Mouse (Mus musculus) thymus, adult 18-20 months (tissue): Measurements from ENCODE around the gene Kcnc3.

ENCODE experiments used
- DNase-seq, 2 experiments: peaks; one replicate each; pipeline ENCODE4 v3.0.0; 2022; ENCODE audit warnings: mixed read lengths in 2 of 2

The Kcnc3 gene

DNA sequence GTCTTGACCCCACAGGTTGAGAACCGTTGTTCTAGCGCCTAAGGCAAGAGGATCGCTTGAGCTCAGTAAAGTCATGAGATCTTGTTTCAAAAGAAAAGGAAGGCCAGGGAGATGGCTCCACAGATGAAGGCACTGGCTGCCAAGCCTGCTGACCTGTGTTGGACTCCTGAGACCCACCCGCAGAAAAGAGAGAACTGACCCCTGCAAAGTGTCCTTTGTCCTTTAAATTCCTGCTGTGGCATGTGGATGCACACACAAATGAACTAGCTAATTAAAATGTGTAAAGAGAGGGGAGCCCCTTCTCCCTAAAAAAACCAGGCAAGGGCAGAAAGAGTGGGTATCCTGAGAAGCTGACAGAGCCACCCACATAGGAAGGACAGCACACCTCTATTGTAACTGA lies 18.7 kb upstream of the Kcnc3 start:
- no peak for DNase-seq

DNA sequence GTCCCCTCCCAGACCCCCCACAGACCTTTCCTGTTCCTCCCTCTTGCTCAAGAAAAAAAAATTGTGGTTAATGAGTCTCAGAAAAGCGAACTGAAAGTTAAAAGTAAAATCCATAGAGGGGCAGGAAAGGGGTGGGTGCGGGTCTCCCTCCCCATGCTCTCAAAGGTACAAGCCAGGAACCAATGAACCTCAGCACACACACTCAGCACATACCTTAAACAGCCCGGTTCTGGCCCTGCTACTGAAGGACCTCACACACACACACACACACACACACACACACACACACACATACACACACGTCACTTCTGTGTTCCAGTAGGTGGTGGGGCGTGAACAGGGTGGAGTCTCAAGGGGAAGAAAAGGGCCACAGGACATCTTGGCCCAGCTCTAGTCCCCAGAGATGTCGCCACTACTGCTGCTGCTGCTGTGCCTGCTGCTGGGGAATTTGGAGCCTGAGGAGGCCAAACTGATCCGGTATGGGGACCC lies 18.2 kb upstream of the Kcnc3 start, which contains the start of gene Napsa:
Napsa (plus strand) TSS at position 168 of the 489 bp plus-strand sequence.
- DNase-seq: peak in 1 of 2 experiments; percentile 23

DNA sequence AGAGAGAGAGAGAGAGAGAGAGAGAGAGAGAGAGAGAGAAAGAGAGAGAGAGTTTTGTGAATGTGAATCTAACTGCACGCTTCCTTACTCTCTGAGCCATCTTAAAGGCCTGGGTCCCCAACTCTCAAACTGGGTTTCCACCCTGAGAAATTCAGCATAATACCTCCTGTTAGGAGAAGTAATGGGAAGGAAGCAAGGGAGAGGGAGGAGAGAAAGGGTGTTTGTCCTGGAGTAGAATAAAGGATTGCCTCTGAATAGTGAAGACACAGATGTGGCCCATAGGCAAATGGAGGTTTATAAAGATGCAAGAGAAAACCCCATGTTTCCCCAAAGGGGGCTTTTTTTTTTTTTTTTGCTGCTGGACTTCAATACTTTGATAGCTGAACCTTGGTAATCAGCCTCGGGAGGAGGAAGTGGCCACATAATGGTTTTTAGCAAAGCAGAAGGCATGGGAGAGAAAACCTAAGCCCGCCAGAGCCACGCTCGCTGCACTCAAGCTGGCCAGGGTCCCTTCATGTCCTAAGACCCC lies 17.4 kb upstream of the Kcnc3 start:
- no peak for DNase-seq

DNA sequence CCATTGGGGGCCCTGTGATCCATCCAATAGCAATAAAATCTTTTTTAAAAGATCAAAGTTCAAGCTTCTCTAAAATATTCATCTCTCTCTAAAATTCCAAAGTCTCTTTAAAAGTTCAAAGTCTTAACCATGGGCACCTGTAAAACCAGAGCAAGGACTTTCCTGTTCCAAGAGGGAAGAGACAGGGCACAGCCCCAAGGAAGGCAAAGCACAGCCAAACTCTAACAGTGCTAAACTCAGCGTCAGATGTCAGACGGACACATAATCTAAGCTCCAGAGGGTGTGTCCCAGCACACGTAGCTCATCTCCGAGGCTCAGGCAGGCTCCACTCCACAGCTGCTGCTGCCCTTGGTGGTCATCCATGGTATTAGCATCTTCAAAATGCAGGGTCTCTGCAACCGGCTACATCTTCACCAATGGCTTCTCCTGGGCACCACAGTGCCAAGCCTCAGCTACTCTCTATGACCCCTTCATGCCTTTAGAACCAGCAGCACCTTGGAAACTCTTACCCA lies 14.1 kb upstream of the Kcnc3 start:
- DNase-seq: no peak

DNA sequence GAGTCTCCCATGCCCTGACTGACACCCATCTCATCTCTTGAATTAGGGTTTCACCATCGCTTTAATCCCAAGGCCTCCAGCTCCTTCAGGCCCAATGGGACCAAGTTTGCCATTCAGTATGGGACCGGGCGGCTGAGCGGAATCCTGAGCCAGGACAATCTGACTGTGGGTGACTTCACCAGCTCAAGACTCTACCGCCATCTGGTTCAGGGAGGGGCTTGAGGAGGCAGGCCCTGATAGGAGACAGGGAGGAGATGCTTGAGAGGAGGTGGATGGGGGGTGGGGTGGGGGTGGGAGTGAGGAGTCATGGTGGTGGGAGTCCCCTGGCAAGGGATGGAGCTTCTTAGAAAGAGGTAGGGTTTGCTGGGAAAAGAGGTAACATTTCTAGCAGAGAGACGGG lies 8.8 kb upstream of the Kcnc3 start:
- no peak for DNase-seq

DNA sequence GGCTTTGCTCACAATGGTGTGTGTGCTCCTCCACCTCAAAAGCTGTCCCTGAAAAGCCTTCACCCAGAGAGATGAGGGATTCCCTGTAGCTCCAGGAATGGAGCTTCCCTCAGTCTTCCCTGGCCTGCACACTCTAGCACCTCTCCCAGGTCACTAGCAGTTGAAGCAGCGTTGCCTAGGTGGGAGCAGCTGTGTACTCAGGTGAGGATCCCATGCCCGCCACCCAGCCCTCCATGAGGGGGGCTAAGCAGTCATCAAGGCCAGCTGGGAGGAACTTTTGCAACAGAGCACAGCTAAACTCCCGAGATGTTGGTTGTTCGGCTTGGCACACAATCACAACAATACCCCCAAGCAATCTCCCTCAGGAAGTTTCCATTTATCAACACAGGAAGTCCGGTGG lies 7.8 kb upstream of the Kcnc3 start:
- DNase-seq: no peak

DNA sequence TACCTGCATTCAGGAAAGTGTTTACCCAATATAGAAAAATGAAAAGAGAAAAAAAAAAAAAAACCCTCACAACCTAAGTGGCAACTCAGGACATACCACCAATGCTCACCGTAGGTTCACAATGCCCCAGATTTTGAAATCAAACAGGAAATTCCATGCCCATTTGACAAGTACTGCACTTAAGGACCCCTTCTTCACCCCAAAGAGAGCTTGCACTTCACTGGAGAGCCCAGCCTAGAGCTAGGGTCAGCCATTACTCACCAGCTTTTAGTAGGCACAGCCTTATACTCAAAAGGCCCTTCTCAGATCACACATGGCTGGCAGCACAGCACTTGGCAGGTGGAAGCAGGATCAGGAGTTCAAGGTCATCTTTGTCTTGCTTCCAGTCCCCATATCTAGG lies 7.3 kb upstream of the Kcnc3 start:
- DNase-seq: no peak

DNA sequence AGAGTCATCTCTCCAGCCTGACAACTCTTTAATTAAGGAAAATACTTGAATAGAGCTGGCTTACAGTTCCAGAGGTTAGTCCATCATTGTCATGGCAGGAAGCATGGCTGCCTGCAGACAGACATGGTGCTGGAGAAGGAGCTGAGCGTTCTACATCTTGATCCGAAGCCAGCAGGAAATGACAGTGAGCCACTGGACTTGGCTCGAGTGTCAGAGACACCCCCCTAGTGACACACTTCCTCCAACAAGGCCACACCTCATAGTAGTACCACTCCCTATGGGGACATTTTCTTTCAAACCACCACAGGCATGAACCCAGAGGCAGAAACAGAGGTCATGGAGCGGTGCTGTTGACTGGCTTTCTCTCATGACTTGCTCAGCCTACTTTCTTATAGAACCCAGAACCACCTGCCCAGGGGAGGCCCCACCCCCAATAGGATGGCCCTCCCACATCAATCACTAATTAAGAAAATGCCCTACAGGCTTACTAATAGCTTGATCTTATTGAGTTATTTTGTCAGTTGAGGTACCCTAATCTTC lies 6.1 kb upstream of the Kcnc3 start:
- no peak for DNase-seq

DNA sequence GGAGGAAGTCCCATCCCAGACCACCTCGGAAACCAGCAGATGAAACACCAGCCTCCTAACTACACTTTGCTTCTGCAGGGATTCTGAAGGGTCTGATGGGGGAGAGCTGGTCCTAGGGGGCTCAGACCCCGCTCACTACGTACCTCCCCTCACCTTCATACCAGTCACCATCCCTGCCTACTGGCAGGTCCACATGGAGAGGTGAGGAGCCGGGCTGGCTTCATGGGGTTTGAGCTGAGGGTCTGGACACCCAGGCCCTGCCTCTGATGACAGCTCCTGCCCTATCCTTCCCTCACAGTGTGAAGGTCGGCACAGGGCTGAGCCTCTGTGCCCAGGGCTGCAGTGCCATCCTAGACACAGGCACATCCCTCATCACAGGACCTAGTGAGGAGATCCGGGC lies 5.5 kb upstream of the Kcnc3 start:
- DNase-seq: no peak

DNA sequence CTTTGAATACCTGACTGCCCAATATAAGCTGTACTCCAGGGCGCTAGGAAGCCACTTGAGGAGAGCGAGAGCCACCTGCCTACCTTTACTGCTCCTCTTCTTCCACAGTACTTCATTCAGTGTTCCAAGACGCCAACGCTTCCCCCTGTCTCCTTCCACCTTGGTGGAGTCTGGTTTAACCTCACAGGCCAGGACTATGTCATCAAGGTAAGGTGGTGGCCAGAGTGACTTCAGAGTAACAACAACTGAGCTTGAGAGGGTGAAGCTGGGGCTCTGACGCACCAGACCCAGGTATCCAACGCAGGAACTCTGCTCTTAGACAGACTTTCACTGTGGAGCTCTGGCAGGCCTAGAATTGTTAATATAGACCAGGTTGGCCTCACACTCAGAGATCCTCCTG lies 4.9 kb upstream of the Kcnc3 start:
- DNase-seq: no peak

DNA sequence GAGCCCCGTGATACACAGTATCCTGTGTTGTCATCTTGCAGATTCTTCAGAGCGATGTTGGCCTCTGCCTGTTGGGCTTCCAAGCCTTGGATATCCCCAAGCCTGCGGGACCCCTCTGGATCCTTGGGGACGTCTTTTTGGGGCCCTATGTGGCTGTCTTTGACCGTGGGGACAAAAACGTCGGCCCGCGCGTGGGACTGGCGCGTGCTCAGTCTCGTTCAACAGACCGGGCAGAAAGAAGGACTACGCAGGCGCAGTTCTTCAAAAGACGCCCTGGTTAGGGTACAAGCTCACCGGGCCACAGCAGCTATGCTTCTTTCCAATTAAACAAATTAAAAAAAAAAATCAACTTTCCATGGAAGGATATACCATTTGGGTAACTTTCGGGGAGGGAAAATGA lies 3.9 kb upstream of the Kcnc3 start:
- no peak for DNase-seq

DNA sequence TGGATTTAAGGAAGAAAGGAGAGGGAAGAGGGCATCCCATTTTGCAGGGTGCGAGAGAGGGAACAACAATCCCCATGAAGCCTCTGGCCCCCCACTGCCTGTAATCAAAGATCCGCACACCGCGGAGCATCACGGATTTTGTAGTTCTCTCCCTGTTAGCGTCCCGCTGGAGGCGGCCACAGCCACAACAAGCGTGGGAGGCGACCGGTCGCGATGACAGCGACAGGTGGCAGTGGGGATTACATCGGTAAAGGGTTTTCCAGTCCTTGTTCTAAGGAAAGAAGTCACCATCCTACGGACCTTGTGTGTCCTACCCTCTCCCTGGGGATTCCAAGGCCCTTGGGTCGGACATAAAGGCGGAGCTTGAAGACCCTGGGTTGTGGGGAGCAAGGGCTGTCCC lies 3.5 kb upstream of the Kcnc3 start:
- DNase-seq: no peak

DNA sequence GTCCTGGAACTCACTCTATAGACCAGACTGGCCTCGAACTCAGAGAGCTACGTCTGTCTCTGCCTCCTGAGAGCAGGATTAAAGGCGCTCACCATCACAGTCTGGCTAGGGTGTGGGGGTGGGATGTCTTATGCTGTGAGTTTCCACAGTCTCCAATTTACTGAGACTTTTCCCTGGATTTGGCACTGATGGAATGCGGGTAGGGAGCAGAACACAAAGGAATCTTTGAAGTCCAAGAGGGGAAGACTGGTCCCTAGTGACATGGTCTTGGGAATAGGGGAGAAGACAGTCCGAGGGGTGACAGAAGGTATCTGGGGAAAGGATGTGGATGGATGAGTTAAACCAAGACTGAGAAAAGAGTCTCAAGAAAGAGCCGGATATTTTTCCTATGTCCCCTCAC lies 2.8 kb upstream of the Kcnc3 start:
- DNase-seq: no peak

DNA sequence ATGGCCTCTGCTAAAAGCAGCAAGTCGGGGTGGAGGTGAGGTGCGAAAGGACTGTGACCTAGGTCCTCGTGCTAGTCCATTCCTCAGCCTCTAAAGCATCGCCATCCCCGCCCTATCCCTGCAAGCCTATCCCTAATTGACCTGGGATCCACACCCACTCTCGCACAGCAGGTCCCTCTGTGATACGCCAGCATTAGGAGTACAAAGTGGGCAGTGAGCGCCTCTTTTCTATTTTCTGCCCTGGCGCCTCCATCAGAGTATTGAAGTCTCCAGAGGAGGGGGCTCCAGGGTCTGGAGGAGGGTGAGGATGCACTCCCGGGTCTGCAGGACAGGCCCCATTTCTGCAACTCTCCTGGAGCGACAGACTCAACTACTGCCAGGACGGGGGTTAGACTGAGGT lies 2.1 kb upstream of the Kcnc3 start:
- DNase-seq: no peak

DNA sequence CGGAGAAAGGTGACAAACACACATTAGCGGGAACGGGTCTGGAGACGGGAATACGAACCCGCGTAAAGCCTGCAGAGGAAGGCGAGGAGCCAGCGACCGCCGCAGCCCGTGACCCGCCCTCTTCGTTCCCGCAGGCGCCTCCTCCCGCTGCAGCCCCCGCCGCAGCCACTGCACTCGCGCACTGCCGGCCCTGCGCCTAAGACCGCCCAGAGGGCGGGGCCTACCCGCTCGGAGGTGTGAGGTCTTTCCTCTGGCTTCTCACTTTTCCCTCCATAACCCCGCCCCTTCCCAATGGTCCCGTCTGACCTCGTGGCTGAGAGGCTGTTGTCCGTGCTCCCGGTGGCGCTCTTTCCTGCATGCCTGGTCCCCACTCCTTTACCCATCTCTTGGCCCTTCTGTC lies 1.3 kb upstream of the Kcnc3 start:
- DNase-seq: peak; percentile 28 to 31

DNA sequence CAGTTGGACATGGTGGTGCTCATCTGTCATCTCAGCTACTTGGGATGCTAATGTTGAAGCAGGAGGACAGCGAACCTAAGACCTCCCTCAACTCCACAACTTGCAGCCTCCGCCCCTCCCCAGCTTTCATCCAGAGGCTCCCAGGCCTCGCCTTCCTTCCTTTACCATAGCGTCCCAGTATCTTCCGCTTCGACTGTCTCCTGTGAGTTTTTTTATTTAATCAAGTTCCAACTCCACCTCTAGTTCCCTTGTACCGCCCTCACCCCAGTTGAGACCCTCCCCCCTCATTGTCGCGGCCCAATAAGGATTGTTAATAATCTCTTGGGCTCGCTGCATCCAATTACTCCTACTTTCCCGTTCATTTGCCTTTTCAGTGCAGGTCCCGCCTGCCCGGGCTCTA lies 518 bp upstream of the Kcnc3 start:
- DNase-seq: no peak

DNA sequence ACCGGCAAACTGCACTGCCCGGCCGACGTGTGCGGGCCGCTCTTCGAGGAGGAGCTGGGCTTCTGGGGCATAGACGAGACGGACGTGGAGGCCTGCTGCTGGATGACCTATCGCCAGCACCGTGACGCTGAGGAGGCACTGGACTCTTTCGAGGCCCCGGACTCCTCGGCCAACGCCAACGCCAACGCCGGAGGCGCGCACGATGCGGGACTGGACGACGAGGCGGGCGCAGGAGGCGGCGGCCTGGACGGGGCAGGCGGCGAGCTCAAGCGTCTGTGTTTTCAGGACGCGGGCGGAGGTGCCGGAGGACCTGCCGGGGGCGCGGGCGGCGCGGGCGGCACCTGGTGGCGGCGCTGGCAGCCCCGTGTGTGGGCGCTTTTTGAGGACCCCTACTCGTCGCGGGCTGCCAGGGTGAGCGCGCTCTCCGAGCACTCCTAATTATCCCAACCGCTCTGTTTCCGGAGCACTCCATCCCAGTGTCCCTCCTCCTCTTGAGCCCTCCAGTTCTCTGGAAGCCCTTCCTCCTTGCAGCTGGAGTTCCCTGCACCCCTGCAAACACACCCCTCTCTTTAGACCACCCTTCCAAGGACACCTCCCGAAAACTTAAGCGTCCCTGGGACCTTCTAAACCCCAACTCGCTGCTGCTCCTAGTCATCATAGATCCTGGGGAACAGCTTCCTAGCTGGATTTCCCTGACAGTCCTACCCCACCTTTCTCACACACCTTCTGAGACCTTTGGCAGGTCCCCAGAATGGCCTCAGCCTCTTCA lies 1.1 kb downstream of the Kcnc3 start:
- DNase-seq: no peak

DNA sequence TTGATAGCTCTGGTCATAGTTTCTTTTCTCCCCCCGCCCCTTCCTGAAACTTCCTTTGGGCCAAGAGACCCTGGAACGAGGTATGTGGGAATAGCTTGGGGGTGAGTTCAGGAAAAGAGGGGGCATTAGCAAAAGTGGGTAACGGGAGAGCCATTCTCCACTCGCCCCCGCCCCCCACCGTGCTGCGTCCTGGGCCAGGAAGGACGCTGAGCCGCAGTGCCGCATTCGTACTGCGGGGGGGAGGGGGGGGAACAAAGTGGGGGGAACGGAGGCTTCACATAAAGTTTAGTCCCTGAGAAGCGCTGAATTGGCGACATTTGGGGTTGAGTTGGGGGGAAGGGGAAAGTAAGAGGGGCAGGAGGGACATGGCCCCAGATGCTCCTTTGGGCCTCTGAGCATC lies 2.6 kb downstream of the Kcnc3 start:
- DNase-seq: no peak

DNA sequence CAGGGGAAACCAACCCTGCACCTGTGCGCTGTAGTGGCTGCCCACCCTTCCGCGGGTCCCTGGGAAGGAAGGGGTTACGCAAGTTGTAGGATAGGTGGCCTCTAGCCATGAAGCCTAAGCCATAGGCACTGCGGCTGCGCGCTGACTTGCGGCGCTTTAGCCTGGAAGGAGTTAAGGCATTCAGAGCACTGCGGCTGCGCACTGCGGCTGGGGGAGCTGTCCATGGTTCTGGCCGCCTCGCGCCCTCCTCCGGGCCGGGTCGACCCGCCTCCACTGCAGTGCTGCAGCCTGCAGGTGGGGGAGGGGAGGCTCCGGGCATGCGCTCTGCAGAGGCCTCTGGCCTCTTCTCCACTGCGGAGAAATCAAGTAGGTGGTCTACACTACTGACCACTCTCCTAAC lies 3.3 kb downstream of the Kcnc3 start:
- peak; percentile 35 to 39 for DNase-seq

DNA sequence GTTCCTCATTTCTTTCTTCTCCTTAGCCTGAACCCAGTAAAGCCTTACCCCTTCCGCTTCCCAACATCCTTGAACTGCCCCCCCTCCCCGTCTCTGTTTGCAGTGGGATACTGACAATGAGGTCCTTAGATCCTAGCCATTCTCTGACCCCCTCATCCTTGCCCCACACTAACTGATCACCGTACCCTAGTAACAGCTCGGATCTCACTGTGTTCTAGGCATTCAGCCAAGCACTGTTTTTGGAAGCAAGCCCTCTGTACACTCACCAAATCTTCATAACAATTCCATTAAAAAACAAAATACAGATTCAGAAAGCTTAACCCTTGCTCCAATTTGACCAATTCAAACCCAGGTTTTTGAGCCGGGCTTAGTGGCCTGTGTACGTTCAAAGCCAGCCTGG lies 3.8 kb downstream of the Kcnc3 start:
- no peak for DNase-seq

DNA sequence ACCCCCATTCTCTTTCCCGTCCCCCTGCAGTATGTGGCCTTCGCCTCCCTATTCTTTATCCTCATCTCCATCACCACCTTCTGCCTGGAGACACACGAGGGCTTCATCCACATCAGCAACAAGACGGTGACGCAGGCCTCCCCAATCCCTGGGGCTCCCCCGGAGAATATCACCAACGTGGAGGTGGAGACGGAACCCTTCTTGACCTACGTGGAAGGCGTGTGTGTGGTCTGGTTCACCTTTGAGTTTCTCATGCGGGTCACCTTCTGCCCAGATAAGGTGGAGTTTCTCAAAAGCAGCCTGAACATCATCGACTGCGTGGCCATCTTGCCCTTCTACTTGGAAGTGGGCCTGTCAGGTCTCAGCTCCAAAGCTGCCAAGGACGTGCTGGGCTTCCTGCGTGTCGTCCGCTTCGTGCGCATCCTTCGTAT lies 4.7 kb downstream of the Kcnc3 start:
- no peak for DNase-seq

DNA sequence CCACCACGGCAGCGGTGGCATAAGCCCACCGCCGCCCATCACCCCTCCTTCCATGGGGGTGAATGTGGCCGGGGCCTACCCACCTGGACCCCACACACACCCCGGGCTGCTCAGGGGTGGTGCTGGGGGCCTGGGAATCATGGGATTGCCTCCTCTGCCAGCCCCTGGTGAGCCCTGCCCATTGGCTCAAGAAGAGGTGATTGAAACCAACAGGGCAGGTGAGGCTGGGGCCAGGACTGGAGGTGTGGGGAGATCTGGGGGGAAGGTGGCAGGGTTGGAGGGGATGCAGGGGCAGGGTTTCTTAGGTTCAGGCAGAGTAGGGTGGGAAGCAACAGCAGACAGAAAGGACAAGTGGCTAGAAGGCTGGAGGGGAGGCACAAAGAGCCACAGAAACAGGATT lies 5.6 kb downstream of the Kcnc3 start:
- no peak for DNase-seq

DNA sequence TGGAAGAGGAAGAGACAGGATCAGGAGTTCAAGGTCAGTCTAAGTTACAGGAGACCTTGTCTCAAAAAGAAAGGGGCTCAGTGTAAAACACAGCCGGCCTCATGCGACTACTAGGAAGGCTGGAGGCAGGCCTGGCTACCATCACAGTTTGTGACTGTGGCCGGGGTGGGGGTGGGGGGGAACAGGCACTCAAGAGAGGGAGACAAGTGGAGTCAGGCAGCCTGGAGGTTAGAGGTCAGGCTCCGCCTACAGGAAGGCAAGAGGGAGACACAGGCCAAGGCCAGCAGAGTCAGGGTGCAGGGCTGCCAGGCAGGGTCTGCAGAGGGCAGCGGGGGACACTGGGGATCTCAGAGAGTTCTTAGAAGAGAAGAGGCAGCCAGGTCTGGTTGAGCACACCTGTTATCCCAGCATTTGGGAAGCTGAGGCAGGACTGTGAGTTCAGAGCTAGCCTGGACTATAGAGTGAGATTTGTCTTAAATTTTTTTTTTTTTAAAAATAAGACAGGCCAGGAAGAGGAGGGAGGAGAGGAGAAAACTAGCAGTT lies 6.6 kb downstream of the Kcnc3 start:
- no peak for DNase-seq

DNA sequence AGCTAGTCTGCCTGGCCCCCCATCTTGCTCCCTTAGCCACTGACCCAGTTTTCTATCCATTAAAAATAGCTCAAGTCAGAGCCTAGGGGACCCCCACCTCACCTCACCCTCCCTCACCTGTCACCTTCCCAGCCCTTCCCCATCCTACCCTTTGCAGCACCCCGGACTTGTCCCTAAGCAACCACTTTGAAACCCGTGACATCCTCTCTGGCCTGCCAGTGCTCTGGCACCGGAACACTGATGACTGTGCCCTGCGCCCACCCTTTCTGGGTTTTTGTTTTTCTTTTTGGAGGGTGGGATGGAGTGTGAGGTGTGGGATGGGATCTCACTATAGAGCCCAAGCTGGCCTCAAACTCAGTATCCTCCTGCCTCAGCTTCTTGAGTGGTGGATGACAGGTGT lies 7.2 kb downstream of the Kcnc3 start:
- DNase-seq: no peak
